Mouse (Mus musculus) gastrocnemius, postnatal 36 days (tissue): ENCODE results near the gene Fkbp7. TPM values are rescaled to one million over a fixed set of nuclear protein-coding genes. Genes with fewer than 3 reads are reported as not detected.

ENCODE experiments used
- total RNA-seq, 2 experiments: library from RNA; stranded (reverse); gene quantifications; 2 replicates each; pipeline ENCODE4 v1.2.3; 2021

The Fkbp7 gene
- total RNA-seq, 2 experiments from 2014 or later = 7.2 to 11.2 TPM

Other genes starting within 250 kb of the Fkbp7 start
- gene Prkra, start 25.1 kb downstream of the Fkbp7 start, total RNA-seq = 1 to 10 TPM; 3.5 to 3.7 TPM
- not detected for gene Pjvk, start 24.6 kb downstream of the Fkbp7 start, total RNA-seq
- 1 to 10 TPM; 8.2 to 8.6 TPM for gene Plekha3, start 2.2 kb upstream of the Fkbp7 start, total RNA-seq